Mouse (Mus musculus) CH12.LX (cell line): ENCODE measurements around the gene Phactr1. TPM values are rescaled to one million over a fixed set of nuclear protein-coding genes. Genes with fewer than 3 reads are reported as not detected.

Experiments
- DNase-seq: peaks from one replicate; pipeline ENCODE4 v3.0.0-alpha.2; 2013; ENCODE audit errors: extremely low read depth
- H3K27ac ChIP-seq: 2 replicates; pipeline ENCODE4 v1.5.1; 2012; ENCODE audit warnings: low read depth, mild to moderate bottlenecking, control low read depth, moderate library complexity; ENCODE audit not compliant: insufficient read depth
- H3K27me3 ChIP-seq: replicated peaks from 2 replicates; pipeline ENCODE3; 2012; ENCODE audit warnings: inconsistent platforms
- H3K36me3 ChIP-seq, 2 experiments: replicated peaks in 1 of 2; 2 replicates each; pipeline versions ENCODE3 to v1.6.1; 2012; ENCODE audit warnings: inconsistent platforms in 1 of 2, low read length in 1 of 2, mild to moderate bottlenecking in 1 of 2, mixed read lengths in 1 of 2, moderate library complexity in 1 of 2; ENCODE audit not compliant: control insufficient read depth in 1 of 2, insufficient read depth in 1 of 2
- H3K4me1 ChIP-seq, 2 experiments: 2 replicates each; pipeline ENCODE4 v1.6.1; 2012; ENCODE audit warnings: inconsistent platforms in 1 of 2, moderate library complexity in 1 of 2; ENCODE audit not compliant: insufficient read depth in 2 of 2, control insufficient read depth in 1 of 2
- H3K4me2 ChIP-seq: 2 replicates; pipeline ENCODE4 v1.6.1; 2012; ENCODE audit warnings: low read depth, mild to moderate bottlenecking, control low read depth; ENCODE audit not compliant: poor library complexity, insufficient read depth, severe bottlenecking
- H3K4me3 ChIP-seq, 3 experiments: fragments of 150-350 bp in 1 of 3; sonication (generic) in 1 of 3; replicated peaks in 1 of 3; 2 replicates each; pipeline versions ENCODE3 to v1.5.1; 2011 to 2012; ENCODE audit warnings: low read depth in 2 of 3, low read length in 2 of 3, mild to moderate bottlenecking in 2 of 3, moderate library complexity in 2 of 3, control low read depth in 1 of 3, improper control_type of control experiment in 1 of 3, inconsistent platforms in 1 of 3, mixed read lengths in 1 of 3; ENCODE audit not compliant: poor library complexity in 1 of 3
- H3K79me2 ChIP-seq: replicated peaks from 2 replicates; pipeline ENCODE4 v1.6.1; 2012; ENCODE audit warnings: mild to moderate bottlenecking, moderate library complexity; ENCODE audit not compliant: control insufficient read depth, poor library complexity, insufficient read depth, severe bottlenecking; ENCODE audit errors: extremely low read depth
- H3K9ac ChIP-seq: 2 replicates; pipeline ENCODE4 v1.6.1; 2012; ENCODE audit warnings: low read depth, mild to moderate bottlenecking, control low read depth, moderate library complexity; ENCODE audit not compliant: insufficient read depth
- H3K9me3 ChIP-seq: replicated peaks from 2 replicates; pipeline ENCODE3; 2012; ENCODE audit warnings: low read length, inconsistent platforms, mixed read lengths
- CHD1 ChIP-seq: IDR thresholded peaks from 2 replicates; pipeline ENCODE4 v1.6.1; 2012; ENCODE audit warnings: low read depth, low read length, improper control_type of control experiment, inconsistent platforms
- E2F4 ChIP-seq: IDR thresholded peaks from 2 replicates; pipeline ENCODE4 v1.6.1; 2011; ENCODE audit warnings: low read depth, low read length, improper control_type of control experiment; ENCODE audit not compliant: insufficient replicate concordance
- EP300 ChIP-seq: IDR thresholded peaks from 2 replicates; pipeline ENCODE4 v1.6.1; 2011; ENCODE audit warnings: low read length, improper control_type of control experiment
- ETS1 ChIP-seq: conservative IDR thresholded peaks from 2 replicates; pipeline ENCODE4 v1.6.1; 2012; ENCODE audit warnings: low read depth, mild to moderate bottlenecking, inconsistent platforms, low read length, improper control_type of control experiment, moderate library complexity
- JUN ChIP-seq: IDR thresholded peaks from 2 replicates; pipeline ENCODE4 v1.6.1; 2011; ENCODE audit warnings: low read depth, mild to moderate bottlenecking, low read length, improper control_type of control experiment, moderate library complexity; ENCODE audit not compliant: insufficient read depth
- JUND ChIP-seq: conservative IDR thresholded peaks from 2 replicates; pipeline ENCODE4 v1.6.1; 2011; ENCODE audit warnings: low read depth, low read length, improper control_type of control experiment
- KAT2A ChIP-seq: IDR thresholded peaks from 2 replicates; pipeline ENCODE4 v1.6.1; 2012; ENCODE audit warnings: low read length, improper control_type of control experiment, inconsistent platforms; ENCODE audit not compliant: insufficient replicate concordance
- MAZ ChIP-seq: IDR thresholded peaks from 2 replicates; pipeline ENCODE4 v1.6.1; 2012; ENCODE audit warnings: low read depth, mild to moderate bottlenecking, inconsistent platforms, low read length, improper control_type of control experiment, moderate library complexity
- MXI1 ChIP-seq: IDR thresholded peaks from 2 replicates; pipeline ENCODE4 v1.6.1; 2011; ENCODE audit warnings: mild to moderate bottlenecking, low read depth, low read length, improper control_type of control experiment
- NELFE ChIP-seq: IDR thresholded peaks from 2 replicates; pipeline ENCODE4 v1.6.1; 2011; ENCODE audit warnings: low read depth, low read length, improper control_type of control experiment
- POLR2A ChIP-seq: IDR thresholded peaks from 2 replicates; pipeline ENCODE4 v1.6.1; 2011; ENCODE audit warnings: low read depth, mild to moderate bottlenecking, improper control_type of control experiment, low read length
- POLR2AphosphoS2 ChIP-seq: IDR thresholded peaks from 2 replicates; pipeline ENCODE4 v1.6.1; 2011; ENCODE audit warnings: low read depth, low read length, improper control_type of control experiment
- ZMIZ1 ChIP-seq: IDR thresholded peaks from 2 replicates; pipeline ENCODE4 v1.6.1; 2012; ENCODE audit warnings: low read depth, mild to moderate bottlenecking, inconsistent platforms, low read length, improper control_type of control experiment
- ZNF384 ChIP-seq: IDR thresholded peaks from 2 replicates; pipeline ENCODE4 v1.6.1; 2012; ENCODE audit warnings: low read depth, low read length, improper control_type of control experiment, inconsistent platforms
- dilution Hi-C: fragments of 300-500 bp; cut with MboI; formaldehyde crosslinking; loops from 2 replicates; pipeline ENCODE4 v1.14.3; 2020; ENCODE audit warnings: low sequenced_read_pairs; ENCODE audit not compliant: extremely low pct_unique_long_range_greater_than_20kb, extremely low pct_ligation_motif_present
- in situ Hi-C: fragments of 300-500 bp; cut with MboI; formaldehyde crosslinking; loops from 3 replicates; pipeline ENCODE4 v1.14.3; 2019; ENCODE audit warnings: low sequenced_read_pairs, low pct_ligation_motif_present, low pct_unique_long_range_greater_than_20kb, mixed read lengths
- polyA plus RNA-seq: library from polyadenylated mRNA; unstranded; fragments of >175 nt; gene quantifications from 2 replicates; pipeline ENCODE4 v1.2.1, GENCODE M21; 2012; ENCODE audit warnings: low read depth; ENCODE audit not compliant: insufficient read length
- total RNA-seq, 2 experiments: library from RNA; depleted of rRNA; stranded (reverse); fragments of 300-350 nt in 1 of 2; fragments of >200 nt in 1 of 2; gene quantifications; 2 replicates each; pipeline ENCODE4 v1.2.3; 2012 to 2014

Gene Phactr1
- total and polyA plus RNA-seq, 3 experiments = 2.0 to 6.1 (median 3.1) TPM

DNA sequence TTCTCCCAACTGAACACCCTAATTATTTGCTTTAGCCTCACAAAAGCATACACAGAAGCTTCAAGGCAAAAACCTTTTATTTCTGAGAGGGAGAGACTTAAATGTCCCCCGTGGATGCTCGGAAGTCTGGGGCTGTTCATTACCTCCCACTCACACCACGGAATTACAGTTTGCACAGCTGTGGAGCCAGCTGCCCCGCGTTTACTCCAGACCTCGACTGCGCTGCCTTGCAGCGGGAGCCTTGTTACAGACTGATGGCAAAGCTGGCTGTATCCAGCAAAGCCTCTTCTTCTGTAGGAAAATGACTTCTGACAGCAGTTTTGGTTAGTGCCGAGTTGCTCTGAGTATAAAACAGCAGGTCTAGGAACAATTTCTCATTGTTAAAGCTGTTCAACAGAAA lies 39.0 kb downstream of the Phactr1 start:
- H3K4me3 ChIP-seq = no peak overlapping the region
- H3K27me3 ChIP-seq = peaks cover 8% of the 10 kb centered on the region
- H3K9me3 ChIP-seq = no peaks in the 10 kb centered on the region
- no peak for DNase-seq
- H3K4me1 ChIP-seq = no peaks in the 10 kb centered on the region
- no peak overlapping the region for H3K27ac ChIP-seq
- no peaks in the 10 kb centered on the region for H3K36me3 ChIP-seq
- in situ Hi-C loops = no loop called here
- no peak overlapping the region for H3K4me2 ChIP-seq
- H3K9ac ChIP-seq = no peak overlapping the region
- no peaks in the 10 kb centered on the region for H3K79me2 ChIP-seq
- TF ChIP-seq NELFE (no peak), JUND (no peak), MXI1 (no peak), POLR2A (no peak), EP300 (no peak), CHD1 (no peak), KAT2A (no peak), ETS1 (no peak)
- TF ChIP-seq, all 38 proteins: peak for 0
- dilution Hi-C loops = no loop called here

DNA sequence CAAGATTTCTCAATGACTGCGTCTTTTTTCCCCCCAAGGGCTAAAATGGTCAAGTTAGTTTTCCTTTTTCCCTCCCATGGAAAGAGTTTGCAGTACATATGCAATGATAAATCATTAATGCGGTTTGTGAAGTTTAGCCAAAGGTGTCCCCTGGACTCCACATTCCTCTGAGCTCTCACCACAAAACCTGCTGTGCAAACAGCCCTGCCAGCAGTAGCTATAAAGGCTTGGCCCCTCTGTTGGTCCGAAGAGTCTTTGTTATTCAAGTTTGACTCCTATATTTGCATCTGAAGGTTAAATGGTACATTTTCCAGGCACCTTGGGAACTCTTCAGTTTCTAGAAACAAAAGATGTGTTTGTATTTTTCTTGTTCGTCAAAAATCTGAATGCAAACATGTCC lies 39.7 kb downstream of the Phactr1 start:
- TF ChIP-seq EP300 (no peak), MAZ (no peak), NELFE (no peak), POLR2A (no peak), E2F4 (no peak)
- in situ Hi-C loops = no loop called here
- dilution Hi-C loops = no loop called here

DNA sequence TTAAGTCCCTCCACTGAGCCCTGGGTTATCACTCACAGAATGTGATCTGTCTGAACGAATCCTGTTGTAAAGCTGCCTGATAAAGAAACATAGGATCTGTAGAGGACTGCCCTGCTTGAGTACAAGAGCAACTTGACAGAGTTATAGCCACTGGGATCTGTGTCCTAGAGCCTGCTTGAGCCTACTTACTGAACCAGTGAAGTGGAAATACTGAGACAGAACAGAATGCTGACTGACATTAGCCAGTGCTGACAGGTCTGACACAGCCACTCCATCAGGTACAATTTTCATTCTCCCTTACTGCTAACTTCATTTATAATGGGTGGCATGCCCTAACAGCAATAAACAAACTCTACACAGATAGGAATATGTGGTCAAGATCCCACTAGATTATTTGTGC lies 40.2 kb downstream of the Phactr1 start:
- no peak overlapping the region for H3K9ac ChIP-seq
- no peaks in the 10 kb centered on the region for H3K4me1 ChIP-seq
- dilution Hi-C loops (no loop called here), in situ Hi-C loops (no loop called here)
- H3K4me2 ChIP-seq = no peak overlapping the region
- H3K27ac ChIP-seq = no peak overlapping the region
- no peaks in the 10 kb centered on the region for H3K9me3 ChIP-seq
- H3K79me2 ChIP-seq = no peaks in the 10 kb centered on the region
- TF ChIP-seq ZNF384 (no peak), NELFE (no peak), JUN (no peak), POLR2AphosphoS2 (no peak), ZMIZ1 (no peak)
- H3K4me3 ChIP-seq = no peak overlapping the region
- H3K27me3 ChIP-seq = peaks cover 8% of the 10 kb centered on the region
- H3K36me3 ChIP-seq = no peaks in the 10 kb centered on the region
- no peak for DNase-seq

More for the DNA sequence above, 39.7 kb downstream of the Phactr1 start:
- Histone ChIP-seq H3K36me3 (no peaks in the 10 kb centered on the region), H3K9me3 (no peaks in the 10 kb centered on the region), H3K4me1 (no peaks in the 10 kb centered on the region), H3K27me3 (peaks cover 8% of the 10 kb centered on the region), H3K27ac (no peak overlapping the region), H3K4me3 (no peak overlapping the region), H3K4me2 (no peak overlapping the region), H3K9ac (no peak overlapping the region), H3K79me2 (no peaks in the 10 kb centered on the region)
- no peak for DNase-seq
